Mouse (Mus musculus) limb, embryonic 14.5 days (tissue): ENCODE measurements at regions not wholly inside any gene's neighbourhood (a gene's known extent, or its start where the extent isn't known, plus 50 kb on each side); places are given as distances from the start of the nearest gene placed in this dataset.

ENCODE experiments used
- ATAC-seq: fragments of 200-750 bp; cut with Nextera tagmentation; 2 replicates; pipeline ENCODE4 v1.8.0; 2017; ENCODE audit warnings: low read depth, moderate number of reproducible peaks, moderate TSS enrichment; ENCODE audit not compliant: low FRiP score
- DNase-seq: peaks from one replicate; pipeline ENCODE4 v3.0.0-alpha.2; 2015; ENCODE audit warnings: low spot score
- H3K27ac ChIP-seq: fragments of 300-500 bp; sonication (generic); replicated peaks from 2 replicates; pipeline ENCODE4 v1.5.1; 2014; ENCODE audit warnings: low read depth, mild to moderate bottlenecking, low read length, moderate library complexity, mixed read lengths
- H3K27me3 ChIP-seq: fragments of 300-500 bp; sonication (generic); 2 replicates; pipeline ENCODE4 v1.6.1; 2014; ENCODE audit warnings: low read length, mixed read lengths; ENCODE audit not compliant: control insufficient read depth, insufficient read depth
- H3K36me3 ChIP-seq: fragments of 300-500 bp; sonication (generic); 2 replicates; pipeline ENCODE4 v1.6.1; 2014; ENCODE audit warnings: mild to moderate bottlenecking, low read length, moderate library complexity, mixed read lengths; ENCODE audit not compliant: control insufficient read depth, insufficient read depth
- H3K4me1 ChIP-seq: fragments of 300-500 bp; sonication (generic); 2 replicates; pipeline ENCODE4 v1.6.1; 2014; ENCODE audit warnings: antibody characterized with exemption, low read length, mixed read lengths; ENCODE audit not compliant: control insufficient read depth, insufficient read depth
- H3K4me2 ChIP-seq: fragments of 300-500 bp; sonication (generic); replicated peaks from 2 replicates; pipeline ENCODE4 v1.6.1; 2014; ENCODE audit warnings: low read depth, mild to moderate bottlenecking, low read length, moderate library complexity; ENCODE audit not compliant: severe bottlenecking
- H3K4me3 ChIP-seq: fragments of 300-500 bp; sonication (generic); replicated peaks from 2 replicates; pipeline ENCODE4 v1.5.1; 2014; ENCODE audit warnings: low read length
- H3K9ac ChIP-seq: fragments of 300-500 bp; sonication (generic); 2 replicates; pipeline ENCODE4 v1.6.1; 2014; ENCODE audit warnings: mild to moderate bottlenecking, low read depth, low read length, moderate library complexity; ENCODE audit not compliant: severe bottlenecking
- H3K9me3 ChIP-seq: fragments of 300-500 bp; sonication (generic); 2 replicates; pipeline ENCODE4 v1.6.1; 2016; ENCODE audit warnings: low read length; ENCODE audit not compliant: control insufficient read depth
- POLR2A ChIP-seq: fragments of 200-500 bp; IDR thresholded peaks from 2 replicates; pipeline ENCODE4 v1.8.0; 2012; ENCODE audit warnings: inconsistent platforms, mild to moderate bottlenecking, moderate library complexity, borderline replicate concordance; ENCODE audit not compliant: insufficient read depth, insufficient read length; ENCODE audit errors: extremely low read depth
- WGBS: fragments of 180-500 bp; shearing (Covaris S2); extraction: QIAGEN DNeasy Blood & Tissue Kit; methylation state at CpG from one replicate; pipeline ENCODE4 v1.1.7; 2014; 5-methylcytosine and 5-hydroxymethylcytosine counted together

DNA sequence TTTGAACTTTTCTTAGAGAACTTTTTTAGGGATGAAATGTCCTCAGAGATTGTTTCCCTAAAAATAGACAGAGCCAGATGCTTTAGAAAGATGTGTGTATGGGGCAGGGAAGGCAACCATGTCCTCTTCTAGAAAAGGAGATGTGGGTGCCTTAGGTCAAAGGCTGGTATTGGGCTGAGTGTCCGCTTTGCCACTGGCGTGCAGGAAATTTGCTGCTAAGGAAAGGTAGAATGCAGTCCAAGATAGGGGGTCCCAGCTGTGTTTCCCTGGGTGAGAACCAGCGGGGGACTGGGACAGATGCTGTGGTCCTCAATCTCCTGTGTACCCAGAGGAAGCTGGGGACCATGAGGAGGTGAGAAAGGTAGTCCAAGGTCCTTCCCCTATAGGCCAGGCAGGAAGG, 291.0 kb downstream of the Pdcd6ip start:
- DNase-seq (no peak), ATAC-seq (no peak)
- no peak for TF ChIP-seq POLR2A
- WGBS, result 97% methylated on average over 3 of the region's 3 CpGs
- H3K4me1 ChIP-seq, result peaks cover 8% of the 10 kb centered on the region
- H3K36me3 ChIP-seq, result no peaks in the 10 kb centered on the region
- H3K9ac ChIP-seq, result no peak overlapping the region
- H3K4me2 ChIP-seq, result no peak overlapping the region
- H3K27me3 ChIP-seq, result no peaks in the 10 kb centered on the region
- no peak overlapping the region for H3K4me3 ChIP-seq
- H3K9me3 ChIP-seq, result no peaks in the 10 kb centered on the region
- no peak overlapping the region for H3K27ac ChIP-seq

DNA sequence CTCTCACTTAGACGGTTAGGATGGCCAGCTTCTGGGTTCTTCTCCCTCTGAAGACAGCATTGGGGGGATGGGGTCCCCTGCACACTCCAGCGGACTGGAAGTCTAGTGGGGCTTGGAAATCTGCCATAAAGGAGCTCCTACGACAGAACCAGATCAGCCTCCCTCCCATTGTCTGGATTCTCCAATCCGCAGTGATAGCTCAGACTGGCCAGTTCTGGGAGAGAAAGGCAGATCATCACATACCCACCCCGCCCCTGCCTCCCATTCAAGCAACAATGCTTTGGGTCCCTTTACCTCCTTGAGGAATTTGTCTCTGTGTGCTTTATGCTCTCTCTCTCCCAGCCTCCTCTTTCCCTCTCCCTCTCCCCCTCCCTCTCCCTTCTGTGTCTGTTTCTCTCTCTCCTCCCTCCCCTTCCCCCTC, 292.5 kb downstream of the Pdcd6ip start:
- no peaks in the 10 kb centered on the region for H3K9me3 ChIP-seq
- no peak overlapping the region for H3K27ac ChIP-seq
- no peak for ATAC-seq
- no peak overlapping the region for H3K4me3 ChIP-seq
- H3K27me3 ChIP-seq, result no peaks in the 10 kb centered on the region
- H3K36me3 ChIP-seq, result no peaks in the 10 kb centered on the region
- 34% methylated on average over 4 of the region's 5 CpGs for WGBS
- TF ChIP-seq POLR2A, result no peak
- no peak overlapping the region for H3K4me2 ChIP-seq
- H3K4me1 ChIP-seq, result peaks cover 8% of the 10 kb centered on the region
- no peak for DNase-seq
- no peak overlapping the region for H3K9ac ChIP-seq

DNA sequence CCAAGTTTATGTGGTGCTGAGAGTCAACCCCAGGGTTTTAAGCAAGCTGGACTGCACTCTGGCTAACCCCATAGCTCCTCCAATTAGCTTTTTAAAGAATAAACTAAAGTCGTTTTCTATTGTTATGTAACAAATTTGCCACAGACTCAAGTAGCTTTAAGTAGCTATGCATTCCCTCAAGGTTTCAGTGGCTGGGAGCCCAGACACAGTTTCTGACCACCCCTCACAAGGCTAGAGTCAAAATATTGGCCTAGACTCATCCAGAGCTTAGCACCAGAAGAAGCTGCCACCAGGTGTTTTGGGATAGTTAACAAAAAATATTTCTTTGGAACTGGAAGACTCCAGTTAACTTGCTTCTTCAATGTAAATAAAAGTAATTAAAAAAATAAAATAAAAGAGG, 293.4 kb downstream of the Pdcd6ip start:
- no peak overlapping the region for H3K4me2 ChIP-seq
- H3K9me3 ChIP-seq, result no peaks in the 10 kb centered on the region
- peaks cover 8% of the 10 kb centered on the region for H3K4me1 ChIP-seq
- no peaks in the 10 kb centered on the region for H3K36me3 ChIP-seq
- 32% methylated on average over 1 of the region's 1 CpGs for WGBS
- ATAC-seq (peak; percentile 37; the same call in 1 of the 2 replicates), DNase-seq (peak; percentile 56)
- H3K27ac ChIP-seq, result no peak overlapping the region
- H3K27me3 ChIP-seq, result no peaks in the 10 kb centered on the region
- no peak overlapping the region for H3K9ac ChIP-seq
- no peak overlapping the region for H3K4me3 ChIP-seq
- TF ChIP-seq POLR2A, result no peak

DNA sequence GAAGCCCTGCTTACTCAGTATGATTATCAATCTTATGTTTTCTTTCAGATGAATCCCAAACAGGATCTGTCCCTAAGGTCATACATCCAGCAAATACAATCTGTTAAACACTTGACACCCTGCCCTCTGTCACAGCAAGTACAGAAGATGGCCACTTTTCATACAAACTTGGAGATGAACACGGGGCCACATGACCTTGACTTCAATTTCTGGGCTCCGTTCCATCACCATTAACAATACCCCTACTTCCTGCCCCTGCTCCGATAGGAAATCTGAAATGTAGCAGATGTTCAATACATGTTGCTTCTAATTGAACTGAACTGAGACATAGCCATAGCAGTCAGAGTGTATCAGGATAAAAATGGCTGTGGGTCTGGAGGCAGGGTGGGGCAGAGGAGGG, 294.2 kb downstream of the Pdcd6ip start:
- Histone ChIP-seq H3K27ac (no peak overlapping the region), H3K27me3 (no peaks in the 10 kb centered on the region), H3K4me2 (no peak overlapping the region), H3K4me1 (peaks cover 8% of the 10 kb centered on the region), H3K9ac (no peak overlapping the region), H3K4me3 (no peak overlapping the region), H3K36me3 (no peaks in the 10 kb centered on the region), H3K9me3 (no peaks in the 10 kb centered on the region)
- ATAC-seq (no peak), DNase-seq (no peak)
- WGBS, result 72% methylated on average over 3 of the region's 3 CpGs
- TF ChIP-seq POLR2A, result no peak

DNA sequence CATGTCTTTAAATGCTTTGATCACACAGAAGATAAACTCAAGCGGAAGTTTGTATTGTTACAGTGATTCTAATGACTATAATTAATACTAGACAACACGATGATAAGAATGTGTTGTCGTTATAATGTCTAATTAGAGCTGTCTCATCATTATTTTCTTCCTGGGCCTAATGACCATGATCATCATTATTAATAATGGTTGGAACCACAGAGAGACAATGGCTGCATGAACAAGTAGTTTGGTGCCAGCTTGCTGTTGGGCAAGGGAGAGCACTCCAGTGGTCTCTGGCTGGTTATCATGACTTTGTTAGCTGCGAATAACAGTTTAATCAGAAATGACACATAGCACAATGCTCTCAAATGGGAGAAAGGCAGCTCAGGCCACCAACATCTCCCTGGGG, 296.4 kb downstream of the Pdcd6ip start:
- Histone ChIP-seq H3K4me3 (no peak overlapping the region), H3K4me2 (no peak overlapping the region), H3K27ac (no peak overlapping the region), H3K36me3 (no peaks in the 10 kb centered on the region), H3K9ac (no peak overlapping the region), H3K4me1 (peaks cover 8% of the 10 kb centered on the region), H3K9me3 (no peaks in the 10 kb centered on the region), H3K27me3 (no peaks in the 10 kb centered on the region)
- TF ChIP-seq POLR2A, result no peak
- 90% methylated on average over 4 of the region's 4 CpGs for WGBS
- no peak for ATAC-seq
- DNase-seq, result no peak

DNA sequence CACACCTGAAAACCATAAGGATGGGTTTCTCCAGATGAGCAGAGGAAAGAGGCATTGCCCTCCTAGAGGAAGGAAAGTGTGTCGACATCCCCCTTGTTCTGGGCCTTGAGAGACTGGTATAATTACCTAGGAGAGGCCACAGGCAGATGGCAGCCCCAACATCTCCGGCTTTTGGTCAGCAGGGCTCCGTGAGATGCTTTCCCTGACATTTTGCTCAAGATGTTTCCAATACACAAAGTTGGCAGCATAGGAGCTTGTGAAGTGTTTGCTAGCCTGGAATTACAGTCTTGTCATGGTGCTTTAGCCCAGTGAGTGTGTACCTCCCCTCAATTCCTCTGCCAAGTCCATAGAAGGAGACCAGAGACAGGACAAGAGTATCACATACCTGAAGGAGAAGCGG, 299.5 kb downstream of the Pdcd6ip start:
- WGBS, result 86% methylated on average over 4 of the region's 4 CpGs

More for the DNA sequence above, 299.5 kb downstream of the Pdcd6ip start:
- no peaks in the 10 kb centered on the region for H3K36me3 ChIP-seq
- no peak overlapping the region for H3K4me2 ChIP-seq
- no peak overlapping the region for H3K27ac ChIP-seq
- ATAC-seq (no peak), DNase-seq (no peak)
- no peak overlapping the region for H3K4me3 ChIP-seq
- no peaks in the 10 kb centered on the region for H3K27me3 ChIP-seq
- H3K4me1 ChIP-seq, result no peaks in the 10 kb centered on the region
- H3K9me3 ChIP-seq, result no peaks in the 10 kb centered on the region
- no peak overlapping the region for H3K9ac ChIP-seq
- no peak for TF ChIP-seq POLR2A
